Mouse (Mus musculus) hindbrain, embryonic 12.5 days (tissue): ENCODE data around the gene Cmip. TPM values are rescaled to one million over a fixed set of nuclear protein-coding genes. Genes with fewer than 3 reads are reported as not detected.

Experiments used
- ATAC-seq: fragments of 200-750 bp; cut with Nextera tagmentation; 2 replicates; pipeline ENCODE4 v1.8.0; 2017; ENCODE audit warnings: moderate TSS enrichment; ENCODE audit not compliant: low FRiP score
- H3K27ac ChIP-seq: fragments of 300-500 bp; sonication (generic); 2 replicates; pipeline ENCODE4 v1.5.1; 2016; ENCODE audit warnings: mild to moderate bottlenecking
- H3K27me3 ChIP-seq: fragments of 300-500 bp; sonication (generic); 2 replicates; pipeline ENCODE4 v1.6.1; 2016; ENCODE audit warnings: mild to moderate bottlenecking
- H3K36me3 ChIP-seq: fragments of 300-500 bp; sonication (generic); 2 replicates; pipeline ENCODE4 v1.6.1; 2016; ENCODE audit warnings: mild to moderate bottlenecking
- H3K4me1 ChIP-seq: fragments of 300-500 bp; sonication (generic); 2 replicates; pipeline ENCODE4 v1.6.1; 2016
- H3K4me2 ChIP-seq: fragments of 300-500 bp; sonication (generic); replicated peaks from 2 replicates; pipeline ENCODE4 v1.6.1; 2016; ENCODE audit warnings: mild to moderate bottlenecking
- H3K4me3 ChIP-seq: fragments of 300-500 bp; sonication (generic); 2 replicates; pipeline ENCODE4 v1.5.1; 2016; ENCODE audit warnings: mild to moderate bottlenecking
- H3K9ac ChIP-seq: fragments of 300-500 bp; sonication (generic); 2 replicates; pipeline ENCODE4 v1.6.1; 2016; ENCODE audit warnings: mild to moderate bottlenecking, moderate library complexity
- H3K9me3 ChIP-seq: fragments of 300-500 bp; sonication (generic); replicated peaks from 2 replicates; pipeline ENCODE4 v1.6.1; 2016; ENCODE audit warnings: mild to moderate bottlenecking
- WGBS: fragments of 180-500 bp; shearing (Covaris S2); methylation state at CpG from one replicate; pipeline ENCODE4 v1.1.7; 2016; 5-methylcytosine and 5-hydroxymethylcytosine counted together
- polyA plus RNA-seq: library from polyadenylated mRNA; unstranded; fragments of >200 nt; fragmentation: Nextera tagmentation; extraction: Ambion mirVana; gene quantifications from 2 replicates; pipeline ENCODE4 v1.2.1, GENCODE M21; 2016

Gene Cmip
- polyA plus RNA-seq, 1 experiment from 2014 or later = 64.6 TPM

- H3K9ac ChIP-seq = no peak overlapping the region
- WGBS = 40% methylated on average over 3 of the region's 3 CpGs
- H3K4me1 ChIP-seq = no peaks in the 10 kb centered on the region; the same call in 1 of the 2 replicates
- ATAC-seq = no peak
- no peak overlapping the region for H3K4me2 ChIP-seq
- no peak overlapping the region for H3K4me3 ChIP-seq
- no peaks in the 10 kb centered on the region for H3K27me3 ChIP-seq
- no peaks in the 10 kb centered on the region for H3K36me3 ChIP-seq
- H3K9me3 ChIP-seq = no peaks in the 10 kb centered on the region
- H3K27ac ChIP-seq = no peak overlapping the region
Observed at GRCm38 (mm10) chr8:117241848-117242247, 15.0 kb upstream of the Cmip start.

GRCm38 (mm10) chr8:117242286-117242685 is 14.6 kb upstream of the Cmip start:
- Histone ChIP-seq H3K4me2 (no peak overlapping the region), H3K27me3 (no peaks in the 10 kb centered on the region), H3K4me3 (no peak overlapping the region), H3K27ac (no peak overlapping the region), H3K4me1 (no peaks in the 10 kb centered on the region; the same call in 1 of the 2 replicates), H3K9me3 (no peaks in the 10 kb centered on the region), H3K36me3 (no peaks in the 10 kb centered on the region), H3K9ac (no peak overlapping the region)
- WGBS = 79% methylated on average over 6 of the region's 6 CpGs
- no peak for ATAC-seq

DNA sequence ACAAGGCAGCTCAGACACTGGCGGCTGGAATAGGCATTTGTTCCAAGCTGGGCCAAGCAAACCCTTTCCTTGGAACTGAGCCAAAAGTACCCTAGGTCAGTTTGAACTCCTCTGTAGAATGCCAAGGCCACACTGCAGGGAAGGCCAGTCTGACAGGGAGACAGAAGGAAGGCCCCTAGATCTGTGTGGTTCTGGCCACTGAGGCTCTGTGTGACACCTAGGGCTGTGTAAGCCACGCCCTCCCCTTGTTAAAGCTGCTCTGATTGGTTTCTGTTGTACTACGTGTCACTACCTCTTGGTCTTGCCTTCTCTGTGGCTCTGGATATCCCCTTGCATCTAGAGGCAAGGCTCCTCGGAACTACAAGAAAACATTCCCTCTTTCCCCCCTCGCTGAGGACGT is 12.3 kb upstream of the Cmip start:
- 45% methylated on average over 6 of the region's 6 CpGs for WGBS
- Histone ChIP-seq H3K36me3 (no peaks in the 10 kb centered on the region), H3K4me2 (no peak overlapping the region), H3K9me3 (no peaks in the 10 kb centered on the region), H3K4me1 (no peaks in the 10 kb centered on the region; the same call in 1 of the 2 replicates), H3K27ac (no peak overlapping the region), H3K27me3 (no peaks in the 10 kb centered on the region), H3K4me3 (no peak overlapping the region), H3K9ac (no peak overlapping the region)
- no peak for ATAC-seq

- Histone ChIP-seq H3K27ac (no peak overlapping the region), H3K9ac (no peak overlapping the region), H3K36me3 (no peaks in the 10 kb centered on the region), H3K4me3 (no peak overlapping the region), H3K4me1 (no peaks in the 10 kb centered on the region), H3K9me3 (no peaks in the 10 kb centered on the region; the same call in 1 of the 2 replicates), H3K4me2 (no peak overlapping the region), H3K27me3 (no peaks in the 10 kb centered on the region)
- no peak for ATAC-seq
- WGBS = 84% methylated on average over 11 of the region's 11 CpGs
Observed at GRCm38 (mm10) chr8:117248341-117248740, 8.5 kb upstream of the Cmip start.

DNA sequence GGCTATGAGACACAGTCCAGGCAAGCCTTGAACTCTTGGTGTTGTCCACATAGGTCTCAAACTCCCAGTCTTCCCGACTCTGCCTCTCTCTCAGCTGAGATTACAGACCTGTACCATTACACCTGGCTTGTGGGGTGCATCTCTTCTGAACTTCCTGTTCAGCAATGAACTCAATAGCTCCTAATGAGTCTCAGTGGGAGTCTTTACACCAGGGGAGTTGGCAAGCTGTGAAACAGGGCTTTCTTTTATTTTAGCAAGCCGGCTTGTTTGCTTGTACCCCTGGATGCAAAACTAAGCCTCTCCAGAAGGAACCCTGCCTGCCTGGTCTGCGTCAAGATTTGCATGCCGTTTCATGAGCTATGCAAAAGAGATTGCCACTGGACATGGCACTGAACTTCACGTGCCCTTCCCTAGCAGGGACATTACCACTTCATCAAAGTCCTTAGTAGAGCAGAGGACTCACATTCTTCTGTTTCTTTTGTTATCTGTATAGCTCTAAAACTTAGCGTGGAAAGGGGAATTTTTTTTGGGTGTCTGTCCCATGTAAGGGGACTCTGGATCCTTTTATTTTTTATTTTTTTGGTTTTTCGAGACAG is 5.7 kb upstream of the Cmip start:
- H3K4me1 ChIP-seq = no peaks in the 10 kb centered on the region
- H3K9me3 ChIP-seq = no peaks in the 10 kb centered on the region; the same call in 1 of the 2 replicates
- H3K4me2 ChIP-seq = no peak overlapping the region
- no peak overlapping the region for H3K4me3 ChIP-seq
- H3K9ac ChIP-seq = no peak overlapping the region
- H3K36me3 ChIP-seq = no peaks in the 10 kb centered on the region
- no peak for ATAC-seq
- no peaks in the 10 kb centered on the region for H3K27me3 ChIP-seq
- 39% methylated on average over 7 of the region's 7 CpGs for WGBS
- no peak overlapping the region for H3K27ac ChIP-seq

DNA sequence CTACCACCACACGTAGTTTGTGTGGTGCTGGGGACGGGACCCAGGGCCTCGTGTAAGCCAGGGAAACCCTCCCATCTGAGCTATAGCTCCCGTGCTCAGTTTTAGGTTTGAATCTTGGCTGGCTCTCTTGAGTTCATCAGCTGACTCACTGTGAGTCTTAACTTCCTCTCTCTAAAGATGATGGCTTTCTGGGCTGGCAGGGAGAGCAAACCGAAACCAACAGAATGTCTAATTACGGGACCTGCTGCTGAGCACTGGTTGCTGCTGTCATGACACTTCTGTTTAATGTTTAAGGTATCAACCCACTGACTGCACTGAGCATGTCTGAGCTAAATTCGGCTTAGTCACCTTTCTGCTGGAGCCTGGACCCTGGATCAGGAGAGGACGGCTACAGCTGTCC is 4.2 kb upstream of the Cmip start:
- Histone ChIP-seq H3K27ac (no peak overlapping the region), H3K9me3 (no peaks in the 10 kb centered on the region; the same call in 1 of the 2 replicates), H3K4me2 (no peak overlapping the region), H3K4me3 (no peak overlapping the region), H3K4me1 (no peaks in the 10 kb centered on the region), H3K27me3 (no peaks in the 10 kb centered on the region), H3K36me3 (no peaks in the 10 kb centered on the region), H3K9ac (no peak overlapping the region)
- WGBS = 98% methylated on average over 8 of the region's 8 CpGs
- no peak for ATAC-seq

- Histone ChIP-seq H3K27me3 (no peaks in the 10 kb centered on the region), H3K9ac (no peak overlapping the region), H3K4me2 (no peak overlapping the region), H3K9me3 (no peaks in the 10 kb centered on the region; the same call in 1 of the 2 replicates), H3K4me3 (no peak overlapping the region), H3K36me3 (no peaks in the 10 kb centered on the region), H3K27ac (no peak overlapping the region), H3K4me1 (peaks cover 5% of the 10 kb centered on the region)
- 90% methylated on average over 17 of the region's 17 CpGs for WGBS
- ATAC-seq = no peak
Observed at GRCm38 (mm10) chr8:117253390-117254269, 3.2 kb upstream of the Cmip start.

DNA sequence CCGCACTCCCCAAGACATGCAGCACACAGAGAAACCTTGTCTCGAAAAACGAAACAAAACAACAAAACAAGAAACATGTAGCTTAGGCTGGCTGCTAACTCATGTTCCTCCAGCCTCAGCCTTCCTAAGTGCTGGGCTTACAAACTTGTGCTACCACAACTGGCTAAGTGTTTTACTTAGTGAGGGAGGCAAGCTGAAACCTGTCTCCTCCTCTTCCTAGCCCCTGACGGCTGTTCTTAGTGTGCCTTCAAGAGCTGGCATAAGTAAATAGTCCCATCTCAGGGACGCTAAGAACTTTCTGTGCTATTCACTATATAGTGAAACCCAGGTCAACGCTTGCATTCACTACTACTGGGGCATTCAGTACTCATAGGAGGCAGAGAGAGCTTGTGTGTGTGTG is 2.4 kb upstream of the Cmip start:
- WGBS = 84% methylated on average over 6 of the region's 6 CpGs
- Histone ChIP-seq H3K4me1 (peaks cover 13% of the 10 kb centered on the region), H3K9ac (no peak overlapping the region), H3K4me3 (no peak overlapping the region), H3K9me3 (no peaks in the 10 kb centered on the region; the same call in 1 of the 2 replicates), H3K27ac (no peak overlapping the region), H3K36me3 (no peaks in the 10 kb centered on the region), H3K27me3 (no peaks in the 10 kb centered on the region), H3K4me2 (no peak overlapping the region)
- ATAC-seq = no peak

GRCm38 (mm10) chr8:117256292-117256938 is 449 bp upstream of the Cmip start:
- under 1% methylated on average over 76 of the region's 92 CpGs for WGBS
- H3K9ac ChIP-seq = peak overlapping the region; percentile 99

GRCm38 (mm10) chr8:117257821-117258575 is 1.1 kb downstream of the Cmip start:
- Histone ChIP-seq H3K36me3 (no peaks in the 10 kb centered on the region), H3K4me2 (peak overlapping the region; percentile 86), H3K9ac (peak overlapping the region; percentile 99), H3K27me3 (no peaks in the 10 kb centered on the region), H3K9me3 (no peaks in the 10 kb centered on the region; the same call in 1 of the 2 replicates), H3K4me3 (peak overlapping the region; percentile 93), H3K27ac (peak overlapping the region; percentile 90), H3K4me1 (peaks cover 44% of the 10 kb centered on the region)
- 5% methylated on average over 22 of the region's 22 CpGs for WGBS
- ATAC-seq = peak; percentile 30; the same call in 1 of the 2 replicates

More at GRCm38 (mm10) chr8:117256292-117256938, 449 bp upstream of the Cmip start:
- Histone ChIP-seq H3K27ac (peak overlapping the region; percentile 90), H3K4me3 (peak overlapping the region; percentile 93), H3K36me3 (no peaks in the 10 kb centered on the region), H3K9me3 (no peaks in the 10 kb centered on the region; the same call in 1 of the 2 replicates), H3K27me3 (no peaks in the 10 kb centered on the region), H3K4me2 (peak overlapping the region; percentile 86), H3K4me1 (peaks cover 30% of the 10 kb centered on the region)
- ATAC-seq = peak; percentile 84

DNA sequence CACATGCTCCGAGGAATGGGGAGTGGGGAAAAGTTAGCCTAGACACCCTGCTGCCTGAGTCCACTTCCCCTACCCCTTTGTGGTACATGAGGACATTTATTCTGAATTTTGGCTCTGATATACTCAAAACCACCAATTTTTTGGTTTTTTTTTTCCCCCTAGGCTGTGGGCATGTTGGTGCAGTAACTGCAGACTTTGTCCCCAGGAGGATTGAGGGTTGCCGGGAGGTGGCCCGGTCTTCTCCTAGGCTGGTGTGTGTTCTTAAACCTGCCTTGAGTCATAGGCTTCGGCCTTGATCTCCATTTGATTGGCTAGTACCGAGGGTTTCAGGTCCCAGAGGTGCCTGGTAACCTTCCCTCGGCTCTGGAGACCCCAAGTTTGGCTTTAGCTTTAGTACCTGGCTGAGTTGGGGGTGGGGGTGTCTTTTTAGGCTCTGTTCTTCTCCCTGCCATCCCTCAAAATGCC is 1.7 kb downstream of the Cmip start:
- Histone ChIP-seq H3K36me3 (no peaks in the 10 kb centered on the region), H3K27me3 (no peaks in the 10 kb centered on the region), H3K4me1 (peaks cover 50% of the 10 kb centered on the region), H3K4me3 (peak overlapping the region; percentile 93), H3K4me2 (peak overlapping the region; percentile 86), H3K27ac (peak overlapping the region; percentile 90), H3K9me3 (no peaks in the 10 kb centered on the region), H3K9ac (peak overlapping the region; percentile 99)
- 44% methylated on average over 6 of the region's 6 CpGs for WGBS
- ATAC-seq = no peak
